10 mouse cellular contexts compared by ENCODE assay signal in the genomic region with DNA sequence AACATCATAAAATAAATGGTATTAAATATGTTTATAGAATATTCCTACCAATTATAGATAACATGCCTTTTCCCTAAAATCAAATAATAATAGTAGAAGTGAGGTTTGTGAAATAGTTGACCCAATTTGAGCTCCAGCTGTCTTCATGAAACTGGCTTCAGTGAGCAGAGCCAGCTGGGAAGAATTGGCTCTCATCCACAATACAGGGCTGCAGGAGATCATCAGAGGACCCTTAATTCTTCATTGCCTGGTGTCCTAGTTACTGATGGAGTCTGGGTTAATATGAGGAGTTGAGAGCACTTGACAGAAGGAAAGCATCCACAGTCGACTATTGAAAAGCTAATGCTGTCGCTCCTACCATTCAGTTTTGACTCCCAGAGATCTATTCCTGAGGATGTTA.
DNase-seq lines count a peak whose midpoint lies in the region; ATAC-seq and TF ChIP-seq lines count a peak whose summit lies in the region.
"Had no signal": no experiment of that assay in that cellular context is flagged by ENCODE, and none has a peak within 500 bp of the region (broad histone marks: within the 10 kb centered on the region; RNA-seq: fewer than 3 reads in every experiment).

No protein-coding gene starts in this region.

- H3K4me3 ChIP-seq in heart, embryonic 12.5 days, result no peak overlapping the region
- H3K4me3 ChIP-seq in midbrain, postnatal 0 days (ENCODE audit: low read depth, low read length), result no peak overlapping the region
- H3K4me3 ChIP-seq in midbrain, embryonic 16.5 days (ENCODE audit: low read depth, low read length), result no peak overlapping the region
- H3K4me3 ChIP-seq in lung, embryonic 14.5 days (ENCODE audit: low read depth, low read length), result no peak overlapping the region
- no peak overlapping the region for H3K4me3 ChIP-seq in stomach, embryonic 16.5 days (replicated peaks; ENCODE audit: low read length)
- H3K4me3 ChIP-seq: hindbrain, embryonic 13.5 days; layer of hippocampus, adult 2 months had no signal

- H3K9ac ChIP-seq in heart, embryonic 12.5 days, result no peak overlapping the region
- H3K9ac ChIP-seq in midbrain, postnatal 0 days (replicated peaks; ENCODE audit: low read length, poor library complexity, severe bottlenecking), result no peak overlapping the region
- no peak overlapping the region for H3K9ac ChIP-seq in midbrain, embryonic 16.5 days (ENCODE audit: low read depth, low read length)
- H3K9ac ChIP-seq in lung, embryonic 14.5 days, result no peak overlapping the region
- H3K9ac ChIP-seq in stomach, embryonic 16.5 days (ENCODE audit: low read length), result no peak overlapping the region
- H3K9ac ChIP-seq: hindbrain, embryonic 13.5 days had no signal

- no peak overlapping the region for H3K27ac ChIP-seq in heart, embryonic 12.5 days (ENCODE audit: poor library complexity, severe bottlenecking)
- no peak overlapping the region for H3K27ac ChIP-seq in midbrain, postnatal 0 days (ENCODE audit: low read depth, low read length)
- no peak overlapping the region for H3K27ac ChIP-seq in midbrain, embryonic 16.5 days (ENCODE audit: low read length)
- no peak overlapping the region for H3K27ac ChIP-seq in lung, embryonic 14.5 days (ENCODE audit: low read depth)
- no peak overlapping the region for H3K27ac ChIP-seq in stomach, embryonic 16.5 days (ENCODE audit: low read length)
- H3K27ac ChIP-seq: hindbrain, embryonic 13.5 days; layer of hippocampus, adult 2 months had no signal

- no peak for TF ChIP-seq CTCF in midbrain, postnatal 0 days (IDR thresholded peaks at IDR 0.05)
- no peak for TF ChIP-seq CTCF in lung, embryonic 14.5 days (IDR thresholded peaks at IDR 0.05; ENCODE audit: low read depth)

- 68% methylated on average over 2 of the region's 2 CpGs for WGBS in heart, embryonic 12.5 days
- WGBS in midbrain, postnatal 0 days, result 77% methylated on average over 2 of the region's 2 CpGs
- WGBS in midbrain, embryonic 16.5 days, result 70% methylated on average over 2 of the region's 2 CpGs
- WGBS in lung, embryonic 14.5 days, result 27% methylated on average over 2 of the region's 2 CpGs
- 38% methylated on average over 2 of the region's 2 CpGs for WGBS in stomach, embryonic 16.5 days

- peak; percentile 22 to 54 for DNase-seq in heart, adult 18-20 months
- peak; percentile 40 for DNase-seq in midbrain, postnatal 0 days (ENCODE audit: low spot score)
- DNase-seq in lung, embryonic 14.5 days, result peak; percentile 89
- DNase-seq in testis, postnatal 10 days (ENCODE audit: low spot score), result no peak
- no peak for DNase-seq in embryo, embryonic 11 days

- no peaks in the 10 kb centered on the region for H3K4me1 ChIP-seq in heart, embryonic 12.5 days (replicated peaks)
- no peaks in the 10 kb centered on the region for H3K4me1 ChIP-seq in midbrain, postnatal 0 days (ENCODE audit: insufficient read depth, low read length)
- no peaks in the 10 kb centered on the region for H3K4me1 ChIP-seq in midbrain, embryonic 16.5 days (ENCODE audit: control insufficient read depth, insufficient read depth, low read length)
- H3K4me1 ChIP-seq in lung, embryonic 14.5 days (ENCODE audit: insufficient read depth), result no peaks in the 10 kb centered on the region
- no peaks in the 10 kb centered on the region for H3K4me1 ChIP-seq in stomach, embryonic 16.5 days (ENCODE audit: control insufficient read depth, insufficient read depth, low read length)
- H3K4me1 ChIP-seq: hindbrain, embryonic 13.5 days had no signal

- no peaks in the 10 kb centered on the region for H3K27me3 ChIP-seq in heart, embryonic 12.5 days (replicated peaks)
- no peaks in the 10 kb centered on the region for H3K27me3 ChIP-seq in midbrain, postnatal 0 days (ENCODE audit: insufficient read depth, low read length)
- no peaks in the 10 kb centered on the region for H3K27me3 ChIP-seq in midbrain, embryonic 16.5 days (ENCODE audit: control insufficient read depth, insufficient read depth, low read depth, low read length)
- no peaks in the 10 kb centered on the region for H3K27me3 ChIP-seq in lung, embryonic 14.5 days (ENCODE audit: insufficient read depth, low read length)
- no peaks in the 10 kb centered on the region for H3K27me3 ChIP-seq in stomach, embryonic 16.5 days (ENCODE audit: control insufficient read depth, insufficient read depth, low read length)
- H3K27me3 ChIP-seq: hindbrain, embryonic 13.5 days had no signal

- ATAC-seq in heart, embryonic 12.5 days (ENCODE audit: insufficient number of reproducible peaks, low FRiP score), result no peak
- ATAC-seq in midbrain, postnatal 0 days (ENCODE audit: low FRiP score), result no peak
- no peak for ATAC-seq in midbrain, embryonic 16.5 days
- ATAC-seq in lung, embryonic 14.5 days (ENCODE audit: insufficient read depth), result peak; percentile 98
- ATAC-seq in stomach, embryonic 16.5 days (ENCODE audit: insufficient read depth, low FRiP score), result peak; percentile 62

- peaks cover 12% of the 10 kb centered on the region for H3K9me3 ChIP-seq in heart, embryonic 12.5 days (replicated peaks)
- 0 out of 2 replicates have a peak, but pooled peaks cover 3% of the 10 kb centered on the region for H3K9me3 ChIP-seq in midbrain, postnatal 0 days (ENCODE audit: low read length)
- H3K9me3 ChIP-seq in midbrain, embryonic 16.5 days (replicated peaks; ENCODE audit: control insufficient read depth, low read length, poor library complexity, severe bottlenecking), result no peaks in the 10 kb centered on the region
- no peaks in the 10 kb centered on the region for H3K9me3 ChIP-seq in lung, embryonic 14.5 days (ENCODE audit: low read depth, low read length)
- H3K9me3 ChIP-seq in stomach, embryonic 16.5 days (replicated peaks; ENCODE audit: control insufficient read depth, low read length), result no peaks in the 10 kb centered on the region
- H3K9me3 ChIP-seq: hindbrain, embryonic 13.5 days had no signal

- no peaks in the 10 kb centered on the region for H3K36me3 ChIP-seq in heart, embryonic 12.5 days
- no peaks in the 10 kb centered on the region for H3K36me3 ChIP-seq in midbrain, postnatal 0 days (ENCODE audit: insufficient read depth, low read length)
- H3K36me3 ChIP-seq in midbrain, embryonic 16.5 days (ENCODE audit: control insufficient read depth, insufficient read depth, low read length), result no peaks in the 10 kb centered on the region
- no peaks in the 10 kb centered on the region for H3K36me3 ChIP-seq in lung, embryonic 14.5 days (ENCODE audit: insufficient read depth)
- no peaks in the 10 kb centered on the region for H3K36me3 ChIP-seq in stomach, embryonic 16.5 days (ENCODE audit: control insufficient read depth, insufficient read depth, low read length)
- H3K36me3 ChIP-seq: hindbrain, embryonic 13.5 days had no signal

- no peak overlapping the region for H3K4me2 ChIP-seq in heart, embryonic 12.5 days
- H3K4me2 ChIP-seq in midbrain, postnatal 0 days (ENCODE audit: low read depth, low read length, poor library complexity, severe bottlenecking), result no peak overlapping the region
- H3K4me2 ChIP-seq in midbrain, embryonic 16.5 days (ENCODE audit: low read length), result no peak overlapping the region
- H3K4me2 ChIP-seq in lung, embryonic 14.5 days, result no peak overlapping the region
- H3K4me2 ChIP-seq in stomach, embryonic 16.5 days (ENCODE audit: low read depth, low read length), result no peak overlapping the region
- H3K4me2 ChIP-seq: hindbrain, embryonic 13.5 days had no signal

Comparison
In these comparisons a context has a peak if more than half of its experiments do, and no peak if none do; other contexts are left out.
1. DNase-seq: peak in heart, adult 18-20 months (2 of 2), midbrain, postnatal 0 days (single experiment) and lung, embryonic 14.5 days (single experiment); none in testis, postnatal 10 days (single experiment) and embryo, embryonic 11 days (single experiment).
2. ATAC-seq: peak in lung, embryonic 14.5 days (single experiment) and stomach, embryonic 16.5 days (single experiment); none in heart, embryonic 12.5 days (single experiment), midbrain, postnatal 0 days (single experiment) and midbrain, embryonic 16.5 days (single experiment).